Mouse (Mus musculus): ENCODE measurements at regions not wholly inside any gene's neighbourhood (a gene's known extent, or its start where the extent isn't known, plus 50 kb on each side); places are given as distances from the start of the nearest gene placed in this dataset.

GRCm38 (mm10) chr2:101206637-101207036 is 417.9 kb upstream of the Rag2 start:
- DNase-seq (ENCODE audit: low spot score), result no peak

GRCm38 (mm10) chr2:101209136-101209535 is 415.4 kb upstream of the Rag2 start:
- no peak for DNase-seq (ENCODE audit: low spot score)

GRCm38 (mm10) chr2:101220759-101221158 is 403.8 kb upstream of the Rag2 start:
- DNase-seq (ENCODE audit: low spot score), result no peak

DNA sequence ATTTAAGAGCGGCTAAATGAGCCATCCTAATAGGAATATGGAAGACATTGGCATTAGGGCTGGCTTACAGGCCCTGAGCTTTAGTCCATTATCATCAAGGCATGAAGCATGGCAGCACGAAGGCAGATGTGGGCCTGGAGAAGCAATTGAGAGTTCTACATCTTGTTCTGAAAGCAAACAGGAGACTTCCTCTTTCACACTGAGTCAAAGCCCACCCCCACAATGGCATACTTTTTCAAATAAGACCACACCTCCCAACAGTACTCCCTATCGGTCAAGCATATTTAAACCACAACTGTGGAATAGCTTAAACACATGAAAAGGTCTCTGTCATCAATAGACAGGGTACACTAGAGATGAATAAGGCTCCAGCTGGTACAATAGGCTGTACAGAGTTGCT is 381.5 kb upstream of the Rag2 start:
- no peak for DNase-seq (ENCODE audit: low spot score)

GRCm38 (mm10) chr2:101247133-101247532 is 377.4 kb upstream of the Rag2 start:
- no peak for DNase-seq (ENCODE audit: low spot score)

- DNase-seq (ENCODE audit: low spot score), result no peak
These were observed 372.3 kb upstream of the Rag2 start for GRCm38 (mm10) chr2:101252228-101252627.

- DNase-seq (ENCODE audit: low spot score), result no peak
These were observed 368.1 kb upstream of the Rag2 start for GRCm38 (mm10) chr2:101256464-101256863.

DNA sequence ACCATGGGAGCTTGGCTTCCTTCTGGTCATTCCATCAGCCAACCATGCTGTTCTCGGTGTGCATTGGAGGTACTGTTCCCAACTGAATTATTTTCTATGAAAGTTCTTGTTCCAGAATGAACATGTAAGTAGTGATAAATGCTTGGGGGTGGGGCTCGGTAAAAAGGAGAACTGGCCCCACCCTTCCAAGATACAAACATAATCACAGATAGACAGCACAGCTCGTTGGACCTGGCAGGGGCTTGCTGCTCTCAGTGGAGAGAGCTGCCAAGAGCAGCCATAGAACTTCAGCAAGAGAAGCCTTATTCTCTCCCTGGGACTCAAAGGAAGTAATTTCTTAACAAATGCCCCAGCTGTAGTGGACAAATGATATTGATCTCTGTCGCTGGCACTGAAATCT is 360.6 kb upstream of the Rag2 start:
- no peak for DNase-seq (ENCODE audit: low spot score)

DNA sequence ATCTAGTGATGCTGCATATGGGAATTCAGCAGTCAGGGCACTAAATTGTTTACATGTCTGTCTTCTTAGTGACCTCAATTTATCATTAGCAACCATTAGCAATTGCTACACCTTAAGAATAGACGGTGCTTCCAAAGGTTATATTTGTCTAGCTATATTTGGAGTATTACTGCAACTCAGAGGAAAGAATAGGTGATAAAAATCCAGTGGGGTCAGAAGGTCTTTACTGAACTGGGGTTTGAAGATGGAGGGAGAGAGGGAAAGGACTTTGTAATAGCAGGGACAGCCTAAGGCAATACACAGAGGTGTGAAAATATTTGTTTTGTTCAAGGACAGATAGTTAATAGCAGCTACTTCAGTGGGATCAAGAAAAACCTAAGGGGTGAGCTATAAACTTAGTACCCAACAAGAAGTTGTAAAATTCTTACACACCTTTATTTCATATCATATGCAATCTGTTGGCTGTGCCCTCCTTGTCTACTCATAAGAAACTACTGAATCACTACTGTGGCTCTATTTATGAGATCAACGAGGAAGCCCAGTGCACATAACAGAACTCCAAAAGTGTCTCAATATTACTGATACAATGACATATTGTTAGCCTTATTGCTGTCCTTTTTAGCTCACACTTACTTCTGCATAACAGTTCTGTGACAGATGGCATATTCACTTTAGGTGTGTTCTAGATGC is 357.7 kb upstream of the Rag2 start:
- DNase-seq (ENCODE audit: low spot score), result no peak

- DNase-seq (ENCODE audit: low spot score), result no peak
These were observed 350.4 kb upstream of the Rag2 start for GRCm38 (mm10) chr2:101274045-101274664.

- DNase-seq (ENCODE audit: low spot score), result no peak
These were observed 339.6 kb upstream of the Rag2 start for GRCm38 (mm10) chr2:101284886-101285285.

GRCm38 (mm10) chr2:101288119-101288518 is 336.4 kb upstream of the Rag2 start:
- no peak for DNase-seq (ENCODE audit: low spot score)

GRCm38 (mm10) chr2:101289168-101289567 is 335.4 kb upstream of the Rag2 start:
- no peak for DNase-seq (ENCODE audit: low spot score)

GRCm38 (mm10) chr2:101290738-101291137 is 333.8 kb upstream of the Rag2 start:
- DNase-seq (ENCODE audit: low spot score), result no peak

- no peak for DNase-seq (ENCODE audit: low spot score)
These were observed 328.7 kb upstream of the Rag2 start for GRCm38 (mm10) chr2:101295678-101296368.

DNA sequence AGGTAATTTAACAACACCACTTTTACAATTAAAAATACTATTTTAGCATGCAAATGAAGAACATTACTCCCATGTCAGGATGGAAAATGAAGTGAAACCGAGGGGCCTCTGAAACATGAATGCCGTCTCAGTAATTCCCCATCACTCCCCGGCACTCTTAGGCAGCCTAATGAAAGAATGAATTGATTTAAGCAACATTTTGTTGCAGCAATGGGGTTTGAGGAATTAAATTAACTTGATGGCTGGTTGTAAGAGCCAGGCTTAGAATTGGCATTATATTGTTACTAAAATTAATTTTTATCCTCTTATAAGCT is 328.2 kb upstream of the Rag2 start:
- DNase-seq (ENCODE audit: low spot score), result no peak

DNA sequence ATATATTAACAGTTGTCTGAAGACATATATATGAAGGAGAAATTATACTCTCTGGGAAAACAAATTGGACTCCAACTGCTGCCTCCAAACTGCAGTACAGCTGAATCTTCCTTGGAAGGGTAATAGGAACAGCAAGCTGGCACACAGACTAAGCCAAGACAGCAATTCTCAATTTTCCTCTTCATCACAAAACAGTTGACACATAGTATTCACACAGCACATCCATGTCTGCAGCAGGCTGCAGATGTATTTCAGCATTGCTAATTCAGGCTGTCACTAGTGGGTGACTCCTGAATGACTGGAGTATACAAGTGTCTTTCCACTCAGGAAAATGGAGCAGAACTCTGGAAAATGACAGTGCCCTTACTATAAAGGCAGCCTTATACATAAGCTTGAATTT is 327.7 kb upstream of the Rag2 start:
- no peak for DNase-seq (ENCODE audit: low spot score)

DNA sequence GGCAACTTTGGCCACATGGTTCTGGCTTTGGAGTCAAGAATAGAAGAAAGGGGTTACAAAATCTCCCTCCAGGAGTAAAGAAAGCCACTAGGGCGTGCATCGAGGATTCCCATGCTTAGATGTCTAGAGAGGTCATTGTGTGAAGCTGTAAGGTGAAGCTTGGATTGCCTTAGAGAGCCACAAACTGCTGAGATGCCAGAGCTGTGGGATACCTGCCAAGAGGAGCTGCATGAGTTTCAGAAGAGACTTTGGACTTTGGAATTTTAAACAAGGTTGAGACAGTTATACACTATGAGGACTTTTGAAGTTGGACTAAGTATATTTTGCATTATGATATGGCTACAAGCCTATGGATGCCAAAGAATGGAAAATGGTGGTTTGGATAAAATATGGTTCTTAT is 325.4 kb upstream of the Rag2 start:
- no peak for DNase-seq (ENCODE audit: low spot score)

GRCm38 (mm10) chr2:101300106-101300505 is 324.4 kb upstream of the Rag2 start:
- no peak for DNase-seq (ENCODE audit: low spot score)

DNA sequence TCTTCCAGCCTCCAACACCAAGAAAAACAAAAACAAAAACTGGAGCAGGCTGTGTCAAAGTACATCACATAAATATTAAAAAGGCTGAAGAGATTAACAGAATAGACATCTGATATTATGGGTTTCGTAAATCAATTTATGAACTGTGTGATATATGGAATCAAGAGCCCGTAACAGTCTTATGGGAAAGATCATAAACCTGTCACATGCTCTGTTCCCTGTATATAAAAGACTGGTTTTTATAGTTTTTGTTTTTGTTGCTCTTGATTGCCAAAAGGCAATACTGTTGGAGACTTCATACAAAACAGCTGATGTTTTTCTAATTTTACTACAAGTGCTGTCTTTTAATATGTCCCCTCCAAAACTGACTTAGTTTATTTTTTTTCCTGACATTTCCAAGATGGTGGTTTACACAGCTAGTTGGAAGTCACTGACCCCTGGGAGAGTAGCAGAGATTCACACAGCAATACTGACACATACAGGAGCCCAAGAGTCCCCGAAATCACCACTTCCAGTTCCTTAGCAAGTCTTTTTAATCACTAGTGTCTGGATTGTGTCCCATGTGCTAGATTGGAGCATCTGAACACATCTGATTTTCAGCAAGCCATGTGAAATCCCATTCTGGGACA is 303.1 kb upstream of the Rag2 start:
- DNase-seq (ENCODE audit: low spot score), result no peak

- DNase-seq (ENCODE audit: low spot score), result no peak
These were observed 267.8 kb upstream of the Rag2 start for GRCm38 (mm10) chr2:101356709-101357108.

DNA sequence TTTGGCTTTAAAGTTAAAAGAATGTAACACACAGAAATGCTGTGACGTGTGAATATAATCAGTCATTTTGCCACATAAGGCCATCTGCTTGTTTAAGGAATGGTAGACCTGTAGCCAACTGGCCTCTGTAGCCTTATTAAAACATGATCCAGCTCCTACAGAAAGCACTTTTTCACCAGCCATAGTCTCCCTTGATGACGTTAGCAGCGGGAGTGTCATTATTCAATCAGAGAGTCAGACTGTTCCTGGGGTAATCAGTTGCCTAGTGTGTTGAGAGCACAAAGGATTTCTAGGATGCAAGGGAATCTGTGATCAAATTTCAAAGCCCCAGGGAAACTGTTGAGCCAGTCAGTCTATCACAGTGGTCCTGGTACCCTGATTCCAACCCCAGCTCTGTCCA is 260.3 kb upstream of the Rag2 start:
- no peak for DNase-seq (ENCODE audit: low spot score)

DNA sequence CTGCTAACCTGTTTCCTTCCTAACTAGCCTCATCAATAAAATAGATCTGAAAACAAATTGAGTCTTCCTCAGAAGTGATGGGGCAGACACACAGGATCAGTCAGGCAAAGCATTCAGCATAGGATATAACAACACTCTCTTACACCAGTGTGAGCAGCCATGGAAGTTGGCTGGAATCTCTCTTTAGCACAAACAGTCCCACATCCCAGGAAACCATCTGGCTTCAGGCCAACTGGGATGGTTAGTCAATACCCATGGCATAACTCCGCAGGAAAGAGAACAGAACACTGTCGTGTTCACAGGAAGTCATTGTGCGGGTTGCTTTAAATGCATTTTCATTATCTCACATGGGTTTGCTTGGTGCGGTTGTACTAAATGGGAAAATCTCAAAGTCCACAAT is 256.2 kb upstream of the Rag2 start:
- DNase-seq (ENCODE audit: low spot score), result no peak

Measured in ovary, adult 18-20 months (tissue).